Mouse (Mus musculus) neural tube, embryonic 11.5 days (tissue): ENCODE measurements at regions not wholly inside any gene's neighbourhood (a gene's known extent, or its start where the extent isn't known, plus 50 kb on each side); places are given as distances from the start of the nearest gene placed in this dataset.

ENCODE experiments used
- ATAC-seq: fragments of 200-750 bp; cut with Nextera tagmentation; 2 replicates; pipeline ENCODE4 v1.8.0; 2017; ENCODE audit warnings: moderate number of reproducible peaks, mild to moderate bottlenecking, moderate TSS enrichment, moderate library complexity; ENCODE audit not compliant: insufficient read depth, low FRiP score, low TSS enrichment
- DNase-seq: peaks from one replicate; pipeline ENCODE4 v3.0.0-alpha.2; 2015; ENCODE audit warnings: low spot score
- H3K27ac ChIP-seq: fragments of 300-500 bp; sonication (generic); 2 replicates; pipeline ENCODE4 v1.5.1; 2014; ENCODE audit warnings: low read depth, mild to moderate bottlenecking, low read length
- H3K27me3 ChIP-seq: fragments of 300-500 bp; sonication (generic); 2 replicates; pipeline ENCODE4 v1.6.1; 2014; ENCODE audit warnings: mild to moderate bottlenecking, low read length, mixed read lengths; ENCODE audit not compliant: control insufficient read depth, insufficient read depth
- H3K36me3 ChIP-seq: fragments of 300-500 bp; sonication (generic); 2 replicates; pipeline ENCODE4 v1.6.1; 2014; ENCODE audit warnings: mild to moderate bottlenecking, low read length, moderate library complexity, mixed read lengths; ENCODE audit not compliant: control insufficient read depth, insufficient read depth
- H3K4me1 ChIP-seq: fragments of 300-500 bp; sonication (generic); 2 replicates; pipeline ENCODE4 v1.6.1; 2014; ENCODE audit warnings: low read length, mixed read lengths; ENCODE audit not compliant: control insufficient read depth, insufficient read depth
- H3K4me2 ChIP-seq: fragments of 300-500 bp; sonication (generic); 2 replicates; pipeline ENCODE4 v1.6.1; 2014; ENCODE audit warnings: low read depth, mild to moderate bottlenecking, moderate library complexity
- H3K4me3 ChIP-seq: fragments of 300-500 bp; sonication (generic); 2 replicates; pipeline ENCODE4 v1.5.1; 2014; ENCODE audit warnings: low read depth, low read length
- H3K9ac ChIP-seq: fragments of 300-500 bp; sonication (generic); 2 replicates; pipeline ENCODE4 v1.6.1; 2014; ENCODE audit warnings: mild to moderate bottlenecking, low read length
- H3K9me3 ChIP-seq: fragments of 300-500 bp; sonication (generic); 2 replicates; pipeline ENCODE4 v1.6.1; 2016; ENCODE audit warnings: low read length; ENCODE audit not compliant: control insufficient read depth
- WGBS: fragments of 180-500 bp; shearing (Covaris S2); extraction: QIAGEN DNeasy Blood & Tissue Kit; methylation state at CpG from one replicate; pipeline ENCODE4 v1.1.7; 2014; 5-methylcytosine and 5-hydroxymethylcytosine counted together

DNA sequence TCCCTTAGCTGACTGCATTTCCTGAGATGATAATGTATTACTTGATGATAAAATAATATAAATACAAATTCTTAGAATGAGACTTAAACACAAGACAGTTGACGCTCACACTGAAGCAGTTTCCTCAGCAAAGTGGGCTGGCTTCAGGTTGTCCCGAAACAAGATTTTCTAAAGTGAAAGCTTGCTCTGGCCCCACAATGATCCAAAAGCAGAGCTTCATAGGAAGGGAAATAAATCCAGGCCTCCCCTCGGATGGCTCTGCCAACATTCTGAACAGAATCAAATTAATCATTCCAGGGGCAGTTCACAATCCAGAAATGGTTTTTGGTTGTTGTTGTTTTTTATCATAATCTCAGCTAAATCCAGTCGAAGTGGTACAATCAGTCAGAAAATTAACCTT is 96.0 kb upstream of the Efna5 start:
- no peak overlapping the region for H3K4me3 ChIP-seq
- H3K9me3 ChIP-seq: no peaks in the 10 kb centered on the region
- peaks cover 19% of the 10 kb centered on the region for H3K4me1 ChIP-seq
- no peaks in the 10 kb centered on the region for H3K36me3 ChIP-seq
- no peak overlapping the region for H3K9ac ChIP-seq
- H3K4me2 ChIP-seq: no peak overlapping the region
- no peak for ATAC-seq
- H3K27me3 ChIP-seq: no peaks in the 10 kb centered on the region
- DNase-seq: no peak
- WGBS: 67% methylated on average over 4 of the region's 4 CpGs
- no peak overlapping the region for H3K27ac ChIP-seq

GRCm38 (mm10) chr17:62974627-62975279 is 93.6 kb upstream of the Efna5 start:
- Histone ChIP-seq H3K27ac (peak overlapping the region; percentile 53; the same call in 1 of the 2 replicates), H3K36me3 (no peaks in the 10 kb centered on the region), H3K4me3 (no peak overlapping the region), H3K27me3 (no peaks in the 10 kb centered on the region), H3K4me2 (no peak overlapping the region), H3K9me3 (no peaks in the 10 kb centered on the region), H3K4me1 (peaks cover 8% of the 10 kb centered on the region), H3K9ac (no peak overlapping the region)
- ATAC-seq: 0 out of 2 replicates have a peak, but pooled peaks have one; percentile 53
- WGBS: 50% methylated on average over 8 of the region's 8 CpGs
- DNase-seq: peak; percentile 30

GRCm38 (mm10) chr17:62969025-62969424 is 87.9 kb upstream of the Efna5 start:
- Histone ChIP-seq H3K9ac (no peak overlapping the region), H3K36me3 (no peaks in the 10 kb centered on the region), H3K4me2 (no peak overlapping the region), H3K27ac (no peak overlapping the region), H3K4me1 (no peaks in the 10 kb centered on the region), H3K4me3 (no peak overlapping the region), H3K9me3 (no peaks in the 10 kb centered on the region), H3K27me3 (no peaks in the 10 kb centered on the region)
- 84% methylated on average over 6 of the region's 6 CpGs for WGBS
- DNase-seq: no peak
- ATAC-seq: no peak

- ATAC-seq: no peak
- Histone ChIP-seq H3K9ac (no peak overlapping the region), H3K27ac (no peak overlapping the region)
These were observed 82.7 kb upstream of the Efna5 start for GRCm38 (mm10) chr17:62963824-62964223.

GRCm38 (mm10) chr17:62962292-62962618 is 81.1 kb upstream of the Efna5 start:
- Histone ChIP-seq H3K9ac (no peak overlapping the region), H3K9me3 (no peaks in the 10 kb centered on the region), H3K27ac (no peak overlapping the region), H3K4me1 (no peaks in the 10 kb centered on the region), H3K27me3 (no peaks in the 10 kb centered on the region), H3K36me3 (no peaks in the 10 kb centered on the region), H3K4me3 (no peak overlapping the region), H3K4me2 (no peak overlapping the region)
- ATAC-seq (no peak), DNase-seq (no peak)
- WGBS: 94% methylated on average over 3 of the region's 3 CpGs

More at GRCm38 (mm10) chr17:62963824-62964223, 82.7 kb upstream of the Efna5 start:
- Histone ChIP-seq H3K4me3 (no peak overlapping the region), H3K4me1 (no peaks in the 10 kb centered on the region), H3K4me2 (no peak overlapping the region), H3K9me3 (no peaks in the 10 kb centered on the region), H3K27me3 (no peaks in the 10 kb centered on the region), H3K36me3 (no peaks in the 10 kb centered on the region)
- WGBS: 80% methylated on average over 4 of the region's 4 CpGs
- DNase-seq: no peak

DNA sequence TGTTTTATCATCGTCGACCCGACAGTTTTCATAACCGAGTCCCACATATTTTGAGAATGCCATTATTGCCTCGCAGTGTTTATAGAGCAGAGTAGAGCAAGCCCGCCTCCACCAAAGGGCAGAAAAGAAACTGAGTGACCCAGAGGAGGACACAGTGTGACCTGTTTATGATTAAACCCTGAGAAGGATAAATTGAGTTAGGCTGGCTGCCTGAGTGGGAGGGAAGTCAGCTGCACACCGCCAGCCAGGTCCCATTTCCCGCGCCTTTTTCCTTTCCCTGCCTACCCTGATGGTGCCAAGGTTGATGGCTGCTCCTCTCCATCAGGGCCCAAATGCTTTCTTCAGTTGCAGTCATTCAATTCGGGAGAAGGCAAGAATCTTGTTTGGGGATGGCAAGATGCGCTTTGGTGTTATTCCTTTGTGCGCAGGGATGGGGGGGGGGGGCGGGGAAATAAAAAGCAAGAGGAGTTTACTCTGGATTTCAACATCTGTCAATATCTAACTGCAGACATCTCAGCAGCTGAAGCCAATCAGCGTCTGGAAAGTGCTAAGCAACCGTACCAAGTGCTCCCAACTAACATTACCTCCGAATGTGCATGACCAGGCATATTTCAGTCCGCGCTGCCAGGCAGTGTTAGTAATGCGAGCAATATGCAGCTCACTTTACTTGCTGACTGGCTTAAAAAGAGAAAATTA is 80.6 kb upstream of the Efna5 start:
- no peak for DNase-seq
- Histone ChIP-seq H3K9ac (no peak overlapping the region), H3K36me3 (no peaks in the 10 kb centered on the region), H3K27me3 (no peaks in the 10 kb centered on the region), H3K4me3 (no peak overlapping the region), H3K27ac (no peak overlapping the region), H3K9me3 (no peaks in the 10 kb centered on the region), H3K4me2 (no peak overlapping the region), H3K4me1 (no peaks in the 10 kb centered on the region)
- no peak for ATAC-seq
- 88% methylated on average over 19 of the region's 19 CpGs for WGBS

DNA sequence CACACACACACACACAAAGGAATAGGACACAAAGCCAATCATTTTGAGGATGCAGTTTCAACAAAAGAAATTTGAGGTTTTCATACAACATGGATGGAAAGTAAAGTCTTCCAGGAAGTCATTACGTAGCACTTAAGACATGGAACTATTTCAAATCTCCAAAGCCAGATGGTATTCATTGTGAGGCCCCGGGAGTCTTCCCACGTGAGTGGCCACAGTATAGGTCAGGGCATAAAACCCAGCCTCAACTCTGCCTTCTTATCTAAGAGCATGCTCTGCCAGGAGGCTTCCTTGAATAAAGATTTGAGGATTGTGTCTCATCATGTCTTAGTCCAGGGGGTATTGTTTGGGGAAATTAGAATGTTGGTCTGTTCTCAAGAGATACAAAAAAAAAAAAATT is 78.0 kb upstream of the Efna5 start:
- Histone ChIP-seq H3K9ac (no peak overlapping the region), H3K4me3 (no peak overlapping the region), H3K4me1 (no peaks in the 10 kb centered on the region), H3K4me2 (no peak overlapping the region), H3K36me3 (no peaks in the 10 kb centered on the region), H3K9me3 (no peaks in the 10 kb centered on the region), H3K27me3 (no peaks in the 10 kb centered on the region), H3K27ac (no peak overlapping the region)
- ATAC-seq: no peak
- DNase-seq: no peak
- WGBS: 54% methylated on average over 3 of the region's 3 CpGs

DNA sequence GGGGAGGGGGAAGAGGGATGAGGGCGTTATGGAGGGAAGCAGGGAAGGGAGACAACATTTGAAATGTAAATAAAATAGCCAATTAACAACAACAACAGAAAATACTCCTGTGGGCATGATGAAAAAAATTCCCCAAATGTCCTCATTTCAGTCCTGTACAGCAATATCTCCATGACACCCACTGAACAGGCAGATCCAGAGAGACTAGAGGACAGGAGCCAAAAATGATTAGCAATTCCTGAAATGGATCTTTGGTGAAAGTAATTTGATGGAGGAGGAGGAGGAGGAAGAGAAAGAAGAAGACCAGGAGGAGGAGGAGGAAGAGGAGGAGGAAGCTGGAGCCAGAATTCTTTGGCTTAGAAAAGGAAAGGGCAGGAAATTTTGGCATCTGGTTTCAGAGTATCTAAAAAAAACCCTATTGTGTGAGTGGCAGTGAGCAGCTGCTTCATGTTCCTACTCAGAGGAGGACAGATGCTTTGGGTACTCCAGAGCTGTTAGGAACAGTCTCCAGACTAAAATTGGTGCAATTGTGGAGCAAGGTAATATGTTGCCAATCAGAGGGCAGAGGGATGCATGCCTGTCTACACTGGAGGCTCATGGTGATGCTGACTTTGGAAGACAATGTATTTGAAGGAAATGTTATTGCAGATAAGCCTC is 66.5 kb upstream of the Efna5 start:
- no peaks in the 10 kb centered on the region for H3K27me3 ChIP-seq
- ATAC-seq (no peak), DNase-seq (no peak)
- no peaks in the 10 kb centered on the region for H3K4me1 ChIP-seq
- H3K27ac ChIP-seq: no peak overlapping the region
- no peaks in the 10 kb centered on the region for H3K9me3 ChIP-seq
- H3K36me3 ChIP-seq: no peaks in the 10 kb centered on the region
- H3K4me3 ChIP-seq: no peak overlapping the region
- H3K4me2 ChIP-seq: no peak overlapping the region
- H3K9ac ChIP-seq: no peak overlapping the region
- WGBS: 63% methylated on average over 1 of the region's 1 CpGs
